Mouse (Mus musculus) 3134 (cell line): ENCODE results near the gene Mog.
"Not testable (repeated sequence)": the region's sequence is repeated elsewhere in the genome, so short reads cannot be mapped to it uniquely, and the experiment has no call there.

Source experiments
- DNase-seq: peaks from one replicate; pipeline ENCODE4 v3.0.0-alpha.2; 2011; ENCODE audit warnings: low spot score; ENCODE audit not compliant: insufficient read length; ENCODE audit errors: extremely low read depth

Mog gene

DNA sequence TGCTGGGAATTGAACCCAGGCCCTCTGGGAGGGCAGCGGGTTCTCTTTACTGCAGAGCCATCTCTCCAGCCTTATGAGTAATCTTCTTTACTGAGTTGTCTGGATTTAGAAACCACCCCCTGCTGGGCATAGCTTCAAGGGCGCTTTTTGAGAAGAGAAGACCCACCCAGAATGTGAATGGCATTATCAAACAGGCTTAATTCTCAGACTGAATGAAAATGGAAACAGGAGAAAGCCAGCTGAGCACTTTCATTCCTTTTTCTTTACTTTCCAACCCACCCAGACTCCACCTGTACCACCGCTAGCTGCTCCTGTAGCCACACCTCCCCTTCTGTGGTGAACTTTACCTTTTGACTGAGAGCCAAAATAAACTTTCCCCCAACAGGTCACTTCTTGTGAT is 27.8 kb downstream of the Mog start:
- no peak for DNase-seq

DNA sequence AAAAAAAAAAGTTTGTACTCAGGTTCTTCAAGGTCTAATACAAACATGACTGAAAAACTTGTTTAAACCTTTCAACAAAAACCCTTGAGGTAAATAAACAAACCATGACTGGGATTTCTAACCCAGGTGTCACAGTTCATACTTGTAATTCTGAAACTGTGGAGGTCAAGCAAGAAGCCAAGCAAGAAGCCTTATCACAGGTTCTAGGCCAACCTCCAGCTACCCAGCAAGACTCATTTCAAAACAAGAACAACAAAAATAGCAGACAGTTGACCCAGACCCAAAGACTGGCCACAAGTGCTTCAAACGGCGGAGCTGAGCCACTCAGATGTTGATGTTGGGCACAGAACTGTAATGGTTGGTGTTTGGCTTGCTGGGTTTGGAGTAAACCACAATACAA is 28.7 kb downstream of the Mog start:
- DNase-seq: no peak

DNA sequence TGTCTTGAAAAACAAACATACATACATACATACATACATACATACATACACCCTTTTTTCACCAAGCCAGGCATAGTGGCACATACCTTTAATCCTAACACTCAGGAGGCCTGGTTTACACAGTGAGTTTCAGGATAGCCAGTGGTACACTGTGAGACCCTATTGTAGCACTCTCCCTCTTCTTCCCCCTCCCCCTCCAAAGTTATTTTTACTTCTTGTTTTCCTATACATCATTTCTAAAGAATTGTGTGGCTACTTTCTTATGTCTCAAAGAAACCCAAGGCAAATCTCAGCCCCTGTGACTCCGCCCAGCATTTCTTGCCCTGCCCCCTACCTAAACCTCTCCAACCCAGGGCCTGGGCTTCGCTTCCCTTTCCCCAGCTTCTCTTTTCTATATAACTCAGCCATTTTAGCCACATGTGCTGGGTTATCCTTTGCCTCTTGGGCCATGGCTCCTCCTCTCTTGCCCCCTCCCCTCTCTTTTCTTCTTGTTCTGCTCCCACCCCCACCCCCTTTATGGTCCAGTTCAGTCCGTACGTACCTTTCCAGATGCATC is 29.4 kb downstream of the Mog start:
- no peak for DNase-seq

DNA sequence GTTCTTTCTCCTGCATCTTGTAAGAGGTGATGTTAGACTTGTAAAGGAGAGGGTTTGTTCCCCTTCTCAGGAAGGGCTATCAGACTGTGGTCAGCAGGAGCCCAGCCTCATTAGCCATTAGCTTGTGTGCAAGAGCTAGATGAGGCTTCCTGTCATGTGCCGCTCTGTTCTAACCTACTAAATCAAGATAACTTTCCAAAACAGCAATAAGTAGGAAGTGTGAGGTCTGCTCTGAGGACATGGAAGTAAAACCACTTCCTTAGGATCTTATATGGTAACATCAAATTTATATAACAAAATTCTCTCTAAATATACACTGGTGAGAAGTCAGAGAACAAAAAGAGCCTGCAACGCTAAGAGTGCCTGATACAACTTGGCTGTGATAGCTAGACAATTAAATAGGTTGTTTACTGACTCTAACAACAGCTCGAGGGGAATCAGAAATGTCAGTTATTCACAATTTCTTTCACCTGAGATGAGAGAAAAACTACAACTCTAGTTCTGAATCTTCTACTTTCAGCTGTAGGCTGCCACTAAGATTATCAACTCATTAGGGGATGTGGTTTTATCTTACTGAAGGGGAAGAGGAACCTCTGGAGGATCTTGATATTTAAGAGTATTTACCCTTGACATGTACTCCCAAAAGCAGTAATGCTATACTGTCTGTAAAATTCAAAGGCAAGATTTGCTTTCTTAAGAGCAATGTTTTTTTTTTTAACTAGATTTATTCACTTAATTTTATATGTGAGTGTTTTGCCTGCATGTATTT is 30.7 kb downstream of the Mog start:
- no peak for DNase-seq

DNA sequence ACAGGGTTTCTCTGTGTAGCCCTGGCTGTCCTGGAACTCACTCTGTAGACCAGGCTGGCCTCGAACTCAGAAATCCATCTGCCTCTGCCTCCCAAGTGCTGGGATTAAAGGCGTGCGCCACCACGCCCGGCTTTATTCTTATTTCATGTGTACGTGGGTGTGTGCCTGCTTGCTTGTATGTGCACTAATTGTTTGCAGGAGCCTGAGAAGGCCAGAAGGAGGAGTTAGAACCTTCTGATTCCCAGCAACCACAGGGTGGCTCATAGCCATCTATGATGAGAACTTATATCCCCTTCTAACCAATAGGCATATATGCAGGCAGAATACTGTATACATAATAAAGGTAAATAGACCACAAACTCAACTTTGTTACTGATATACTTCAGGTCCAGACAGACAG is 32.6 kb downstream of the Mog start:
- DNase-seq: not testable (repeated sequence)

DNA sequence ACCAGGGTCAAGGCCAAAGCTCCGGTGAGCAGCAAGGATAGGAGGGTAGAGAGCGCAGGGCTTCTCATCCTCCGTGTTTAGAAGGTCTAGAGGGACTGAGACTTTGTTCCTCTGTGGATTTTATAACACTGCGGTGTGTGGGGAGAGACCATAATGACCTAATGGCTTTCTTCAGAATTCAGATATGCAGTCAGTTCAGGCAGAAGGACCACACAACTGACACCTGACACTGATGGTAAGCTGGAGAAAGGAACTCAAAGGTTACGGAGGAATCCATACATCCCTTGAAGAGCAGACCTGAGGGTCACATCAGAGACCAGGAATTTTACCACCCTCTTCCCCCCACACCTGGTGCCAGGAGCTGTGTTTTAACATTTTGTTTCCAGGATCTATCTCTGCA is 33.8 kb downstream of the Mog start, which contains the start of gene H2-M5:
Gene H2-M5, minus strand, starts transcription at position 101 of the 400 bp plus-strand sequence.
- no peak for DNase-seq

- DNase-seq: no peak
These were observed 34.7 kb downstream of the Mog start for GRCm38 (mm10) chr17:36988475-36988874.

DNA sequence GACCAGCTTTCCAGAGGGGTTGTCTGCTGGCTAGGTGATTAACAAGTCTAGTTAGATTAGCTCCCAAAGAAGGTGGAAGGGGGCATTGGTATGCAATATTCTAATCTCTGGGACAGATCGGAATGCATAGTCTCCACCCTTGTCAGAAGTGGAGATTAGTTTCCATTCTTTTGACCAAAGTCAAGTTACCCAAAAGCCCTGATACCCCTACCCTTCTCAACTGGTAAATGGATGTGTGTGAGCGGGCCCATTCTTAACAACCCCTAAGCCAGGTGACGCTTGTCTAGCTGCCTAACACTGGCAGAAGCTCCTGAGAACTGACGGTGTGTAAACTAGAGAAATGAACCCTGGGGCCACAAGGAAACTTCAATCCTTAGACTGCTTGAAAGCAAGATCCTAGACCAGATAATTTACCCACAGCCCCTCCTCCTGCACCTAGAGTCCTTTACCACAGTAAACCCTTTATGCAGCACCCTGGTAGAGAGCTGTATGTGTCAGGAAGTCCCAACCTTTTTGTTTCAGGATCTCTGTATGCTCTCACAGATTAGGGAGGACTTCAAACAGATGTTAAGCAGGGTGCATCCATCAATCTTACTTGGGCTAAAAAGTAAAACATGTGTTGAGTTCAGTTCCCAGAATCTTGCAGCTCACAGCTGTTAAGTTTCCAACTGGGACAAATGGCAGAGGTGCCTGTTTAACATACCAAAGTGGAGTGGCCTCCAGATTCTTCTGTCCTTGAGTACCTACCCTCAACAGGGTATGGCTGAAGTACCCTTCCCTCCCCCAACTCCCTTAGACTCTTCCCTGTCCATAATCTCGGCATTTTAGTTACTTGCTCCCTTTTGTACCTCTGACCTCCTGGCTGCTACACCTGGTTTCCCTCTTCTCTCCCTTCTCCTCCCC is 40.7 kb downstream of the Mog start:
- no peak for DNase-seq

DNA sequence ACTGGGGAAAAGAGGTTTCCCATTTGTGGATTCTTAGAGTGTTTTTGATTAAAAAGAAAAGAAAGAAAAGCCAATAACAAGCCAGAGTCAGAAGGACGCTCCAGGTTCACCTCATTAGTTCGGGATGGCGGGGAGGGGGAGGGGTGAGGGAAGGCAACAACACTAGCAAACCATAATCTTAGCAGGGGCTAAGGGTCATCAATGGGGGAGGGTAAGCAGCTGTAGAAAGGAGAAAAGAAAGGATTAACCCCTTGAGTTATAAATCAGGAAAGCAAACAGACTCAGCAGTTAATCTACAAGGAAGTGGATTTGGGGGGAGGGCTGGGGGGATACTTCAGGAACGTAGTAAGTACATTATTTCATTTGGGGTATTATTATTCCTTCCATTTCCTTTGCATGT is 41.4 kb downstream of the Mog start:
- DNase-seq: no peak

GRCm38 (mm10) chr17:36981221-36981813 is 41.9 kb downstream of the Mog start, which contains the start of gene 2410137M14Rik:
TSS of gene 2410137M14Rik (minus strand) at chr17:36981237.
- no peak for DNase-seq

- peak; percentile 66 for DNase-seq
These were observed 49.9 kb downstream of the Mog start for GRCm38 (mm10) chr17:36973271-36973787.

- DNase-seq: no peak
These were observed 50.4 kb downstream of the Mog start for GRCm38 (mm10) chr17:36972791-36973190.

DNA sequence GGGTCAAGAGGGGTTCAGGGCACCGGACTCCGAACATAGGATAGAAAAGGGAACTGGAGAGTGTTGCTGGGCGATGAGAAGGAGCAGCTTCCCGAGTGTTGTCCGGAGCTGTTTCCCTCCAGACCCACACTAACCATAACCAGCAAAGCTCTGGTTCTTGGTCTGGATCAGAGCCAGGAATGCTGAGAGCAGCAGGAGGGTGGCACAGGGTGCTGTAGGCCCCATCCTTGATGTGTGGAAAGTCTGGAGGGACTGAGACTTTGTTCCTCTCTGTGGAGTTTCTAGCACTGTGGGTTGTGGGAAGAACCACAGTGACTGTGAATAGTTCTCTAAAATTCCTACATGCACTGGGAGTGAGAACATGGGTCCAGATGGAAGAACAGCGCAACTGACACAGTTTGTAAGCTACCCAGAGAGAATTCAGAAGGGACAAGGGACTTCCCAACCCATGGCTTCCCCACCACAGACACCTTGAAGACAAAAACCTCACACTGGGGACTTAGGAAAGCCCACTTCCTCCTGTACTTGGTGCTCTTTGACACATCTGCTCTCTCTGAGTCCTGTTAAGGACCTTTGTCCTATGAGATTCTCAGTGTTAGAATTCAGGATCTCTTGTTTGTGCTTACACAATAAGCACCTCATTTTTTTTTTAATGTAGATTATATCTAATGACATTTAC is 51.9 kb downstream of the Mog start:
- no peak for DNase-seq

DNA sequence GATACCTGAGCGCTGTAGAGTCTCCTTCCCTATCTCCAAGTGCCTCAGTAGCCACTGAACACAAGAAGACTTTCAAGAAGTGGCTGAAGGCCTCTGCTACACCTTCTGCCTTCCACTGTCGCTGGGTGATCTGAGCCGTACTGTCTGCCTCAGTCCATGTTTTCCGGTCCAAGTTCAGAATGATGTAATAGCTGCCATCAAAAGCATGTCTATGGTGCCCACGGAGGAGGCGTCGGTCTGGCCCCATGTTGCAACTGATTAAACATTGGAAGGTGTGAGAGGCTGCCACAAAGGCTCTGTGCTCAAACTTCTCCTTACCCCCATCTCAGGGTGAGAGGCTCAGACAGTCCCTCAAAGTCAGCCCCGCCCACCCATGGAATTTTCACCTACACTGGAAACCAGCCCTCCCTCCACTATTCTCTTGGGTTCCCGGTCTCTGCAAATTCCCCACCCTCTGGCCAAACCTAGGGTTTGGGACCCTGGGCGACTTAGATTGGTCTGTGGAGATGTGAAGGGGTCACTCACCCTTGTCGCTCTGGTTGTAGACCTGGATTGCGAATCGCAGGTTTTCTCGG is 52.8 kb downstream of the Mog start:
- no peak for DNase-seq

DNA sequence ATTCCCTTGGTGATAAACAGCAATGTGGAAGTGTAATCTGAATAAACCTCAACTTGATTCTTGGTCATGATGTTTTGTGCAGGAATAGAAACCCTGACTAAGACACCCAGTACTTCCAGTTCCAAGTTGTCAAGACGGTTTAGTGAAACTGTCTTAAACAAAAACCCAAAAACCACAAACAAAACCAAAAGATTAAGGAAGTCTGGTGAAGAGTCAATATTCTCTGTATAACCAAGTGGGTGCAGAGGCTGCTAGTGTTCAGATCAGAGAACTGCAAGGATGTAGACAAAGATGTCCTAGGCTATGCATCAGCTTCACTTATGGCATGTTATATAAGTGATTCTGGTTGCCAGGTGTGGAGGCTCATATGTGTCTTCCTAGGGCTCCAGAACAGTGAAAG is 56.3 kb downstream of the Mog start:
- no peak for DNase-seq

GRCm38 (mm10) chr17:36961125-36961524 is 62.1 kb downstream of the Mog start:
- DNase-seq: no peak
